Mouse (Mus musculus) midbrain, embryonic 12.5 days (tissue): ENCODE data around the gene Sipa1l1. TPM values are rescaled to one million over a fixed set of nuclear protein-coding genes. Genes with fewer than 3 reads are reported as not detected.
"Not testable (repeated sequence)": the region's sequence is repeated elsewhere in the genome, so short reads cannot be mapped to it uniquely, and the experiment has no call there.

ENCODE experiments used
- ATAC-seq: fragments of 200-750 bp; cut with Nextera tagmentation; 2 replicates; pipeline ENCODE4 v1.8.0; 2017; ENCODE audit warnings: low read depth, moderate TSS enrichment, moderate library complexity; ENCODE audit not compliant: low FRiP score
- H3K27ac ChIP-seq: fragments of 300-500 bp; sonication (generic); replicated peaks from 2 replicates; pipeline ENCODE4 v1.5.1; 2016; ENCODE audit warnings: mild to moderate bottlenecking
- H3K27me3 ChIP-seq: fragments of 300-500 bp; sonication (generic); 2 replicates; pipeline ENCODE4 v1.6.1; 2016; ENCODE audit warnings: mild to moderate bottlenecking
- H3K36me3 ChIP-seq: fragments of 300-500 bp; sonication (generic); 2 replicates; pipeline ENCODE4 v1.6.1; 2016
- H3K4me1 ChIP-seq: fragments of 300-500 bp; sonication (generic); 2 replicates; pipeline ENCODE4 v1.6.1; 2016
- H3K4me2 ChIP-seq: fragments of 300-500 bp; sonication (generic); replicated peaks from 2 replicates; pipeline ENCODE4 v1.6.1; 2016; ENCODE audit warnings: mild to moderate bottlenecking, moderate library complexity
- H3K4me3 ChIP-seq: fragments of 300-500 bp; sonication (generic); 2 replicates; pipeline ENCODE4 v1.5.1; 2016; ENCODE audit warnings: mild to moderate bottlenecking
- H3K9ac ChIP-seq: fragments of 300-500 bp; sonication (generic); replicated peaks from 2 replicates; pipeline ENCODE4 v1.6.1; 2016; ENCODE audit warnings: mild to moderate bottlenecking, moderate library complexity
- H3K9me3 ChIP-seq: fragments of 300-500 bp; sonication (generic); 2 replicates; pipeline ENCODE4 v1.6.1; 2016; ENCODE audit warnings: mild to moderate bottlenecking
- WGBS: fragments of 180-500 bp; shearing (Covaris S2); methylation state at CpG from one replicate; pipeline ENCODE4 v1.1.7; 2016; 5-methylcytosine and 5-hydroxymethylcytosine counted together
- polyA plus RNA-seq: library from polyadenylated mRNA; unstranded; fragments of >200 nt; fragmentation: Nextera tagmentation; extraction: Ambion mirVana; gene quantifications from 2 replicates; pipeline ENCODE4 v1.2.1, GENCODE M21; 2016

Sipa1l1 gene
- polyA plus RNA-seq, 1 experiment from 2014 or later: 28.6 TPM

DNA sequence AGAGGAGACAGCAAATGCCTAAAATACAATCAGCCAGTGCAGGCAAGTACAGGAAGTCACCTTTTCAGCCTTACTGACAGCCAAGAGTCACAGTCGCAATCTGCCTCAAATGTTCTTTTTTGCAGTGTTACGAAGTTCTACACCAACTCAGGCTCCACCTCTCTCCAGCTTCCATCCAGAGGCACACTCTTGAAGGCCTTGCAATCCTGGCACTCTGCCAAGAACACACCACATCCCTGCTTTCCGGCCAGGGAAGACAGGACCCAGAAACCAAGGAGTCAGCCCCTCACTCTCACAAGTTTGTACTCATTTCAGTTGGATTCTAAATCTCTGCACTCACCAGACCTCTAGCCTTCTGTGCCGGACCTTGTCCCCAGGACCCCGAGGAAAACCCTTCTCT is 299.3 kb downstream of the Sipa1l1 start:
- Histone ChIP-seq H3K27me3 (0 out of 2 replicates have a peak, but pooled peaks cover 3% of the 10 kb centered on the region), H3K4me2 (no peak overlapping the region), H3K4me3 (no peak overlapping the region), H3K4me1 (peaks cover 4% of the 10 kb centered on the region; the same call in 1 of the 2 replicates), H3K27ac (no peak overlapping the region), H3K9me3 (no peaks in the 10 kb centered on the region), H3K9ac (no peak overlapping the region), H3K36me3 (no peaks in the 10 kb centered on the region)
- WGBS: 82% methylated on average over 5 of the region's 5 CpGs
- no peak for ATAC-seq

DNA sequence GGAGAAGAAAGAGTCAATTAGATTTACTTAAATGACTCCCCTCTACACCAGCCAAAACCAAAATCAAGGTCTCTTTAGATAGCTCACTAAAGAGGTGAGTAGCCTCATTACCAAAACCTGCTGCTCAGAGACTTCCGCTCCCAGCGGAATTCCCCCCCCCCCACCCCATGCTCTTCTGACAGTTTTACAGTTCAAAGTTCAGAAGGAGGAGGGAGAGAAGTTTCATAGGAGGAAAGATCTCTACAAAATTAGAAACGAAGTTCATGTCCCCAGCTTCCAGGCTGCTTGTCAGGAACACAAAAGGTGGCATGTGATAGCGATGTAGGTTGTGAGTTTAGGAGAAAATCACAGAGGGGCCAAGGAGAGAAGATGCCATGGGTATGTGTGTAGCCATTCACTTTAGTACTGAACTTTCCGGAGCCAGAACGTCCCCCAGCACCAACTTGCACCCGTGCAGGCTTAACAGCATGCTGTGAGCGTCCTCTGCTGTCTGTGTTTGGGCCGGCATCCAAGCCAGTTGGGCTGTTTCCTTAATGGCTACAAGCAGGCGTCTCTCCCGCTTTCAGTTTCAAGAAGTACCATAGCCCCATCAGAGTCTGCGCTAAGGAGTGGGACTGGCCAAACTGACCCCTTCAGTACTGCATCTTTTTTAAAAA is 300.7 kb downstream of the Sipa1l1 start:
- H3K4me2 ChIP-seq: peak overlapping the region; percentile 86
- H3K27ac ChIP-seq: peak overlapping the region; percentile 67
- no peaks in the 10 kb centered on the region for H3K36me3 ChIP-seq
- peak; percentile 87 for ATAC-seq
- peaks cover 4% of the 10 kb centered on the region; the same call in 1 of the 2 replicates for H3K4me1 ChIP-seq
- whole genome bisulfite sequencing: 6% methylated on average over 12 of the region's 12 CpGs
- H3K9ac ChIP-seq: peak overlapping the region; percentile 62
- 0 out of 2 replicates have a peak, but pooled peaks cover 3% of the 10 kb centered on the region for H3K27me3 ChIP-seq
- peak overlapping the region; percentile 54 for H3K4me3 ChIP-seq
- no peaks in the 10 kb centered on the region for H3K9me3 ChIP-seq

DNA sequence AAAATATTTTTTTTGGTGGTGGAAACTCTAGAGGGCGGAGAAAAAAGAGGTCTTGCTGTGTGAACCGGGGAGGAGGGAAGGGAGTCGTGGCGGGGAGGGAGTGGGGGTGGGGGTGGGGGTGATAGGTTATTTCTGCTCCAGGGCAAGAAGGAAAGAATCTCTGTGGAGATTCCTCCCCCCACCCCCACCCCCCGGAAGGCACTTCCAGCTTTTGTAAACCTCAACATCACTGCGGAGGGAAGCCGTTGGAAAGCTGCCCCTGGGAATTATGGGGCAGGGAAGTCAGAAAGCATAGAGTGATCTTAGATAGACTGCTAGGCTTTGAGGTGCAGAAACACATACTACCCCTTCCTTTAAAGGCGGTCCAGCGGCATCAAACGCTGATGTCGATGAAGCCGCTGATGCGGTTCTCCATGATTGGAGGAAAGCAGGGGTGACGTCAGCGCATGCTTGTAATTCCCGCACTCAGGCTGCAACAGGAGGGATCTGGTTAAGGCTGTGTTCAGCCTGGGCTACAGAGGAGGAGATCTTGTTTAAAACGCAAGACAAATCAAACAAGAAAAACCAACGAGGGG is 301.3 kb downstream of the Sipa1l1 start:
- Histone ChIP-seq H3K4me1 (peaks cover 4% of the 10 kb centered on the region; the same call in 1 of the 2 replicates), H3K9ac (peak overlapping the region; percentile 62), H3K27me3 (0 out of 2 replicates have a peak, but pooled peaks cover 3% of the 10 kb centered on the region), H3K4me3 (peak overlapping the region; percentile 54), H3K36me3 (no peaks in the 10 kb centered on the region), H3K9me3 (no peaks in the 10 kb centered on the region), H3K4me2 (peak overlapping the region; percentile 86), H3K27ac (peak overlapping the region; percentile 67)
- WGBS: 1% methylated on average over 18 of the region's 18 CpGs
- ATAC-seq: peak; percentile 94

DNA sequence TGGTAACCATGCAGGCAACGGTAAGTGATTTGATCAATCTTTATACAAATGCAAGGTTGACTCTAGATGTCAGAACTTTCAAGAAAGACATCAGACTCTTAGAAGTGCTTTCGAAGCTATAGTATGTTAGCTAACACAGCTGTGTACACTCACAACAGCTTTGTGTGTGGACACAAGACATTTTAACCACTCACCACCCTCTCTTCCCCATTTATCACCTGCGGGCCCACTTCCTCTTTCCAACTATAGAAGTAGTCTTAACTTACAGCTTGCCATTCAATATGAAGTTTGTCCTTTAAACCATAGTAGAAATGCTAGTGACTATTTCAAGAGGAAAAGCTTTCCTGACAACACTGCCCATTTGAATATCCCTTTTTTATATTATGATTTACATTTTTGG is 303.7 kb downstream of the Sipa1l1 start:
- H3K9me3 ChIP-seq: no peaks in the 10 kb centered on the region

GRCm38 (mm10) chr12:82473238-82473637 is 304.1 kb downstream of the Sipa1l1 start:
- Histone ChIP-seq H3K27me3 (0 out of 2 replicates have a peak, but pooled peaks cover 7% of the 10 kb centered on the region), H3K4me1 (peaks cover 13% of the 10 kb centered on the region), H3K27ac (no peak overlapping the region), H3K9me3 (no peaks in the 10 kb centered on the region), H3K4me2 (no peak overlapping the region), H3K36me3 (no peaks in the 10 kb centered on the region), H3K9ac (no peak overlapping the region), H3K4me3 (no peak overlapping the region)
- no peak for ATAC-seq
- 63% methylated on average over 4 of the region's 4 CpGs for WGBS

More for the DNA sequence above, 303.7 kb downstream of the Sipa1l1 start:
- WGBS: 80% methylated on average over 3 of the region's 3 CpGs
- Histone ChIP-seq H3K4me2 (no peak overlapping the region), H3K36me3 (no peaks in the 10 kb centered on the region), H3K27ac (no peak overlapping the region), H3K27me3 (0 out of 2 replicates have a peak, but pooled peaks cover 7% of the 10 kb centered on the region), H3K9ac (no peak overlapping the region), H3K4me3 (no peak overlapping the region), H3K4me1 (peaks cover 9% of the 10 kb centered on the region)
- ATAC-seq: no peak

GRCm38 (mm10) chr12:82474409-82474808 is 305.3 kb downstream of the Sipa1l1 start:
- WGBS: 90% methylated on average over 4 of the region's 4 CpGs
- no peak overlapping the region for H3K4me3 ChIP-seq

GRCm38 (mm10) chr12:82476028-82476427 is 306.9 kb downstream of the Sipa1l1 start:
- Histone ChIP-seq H3K4me3 (no peak overlapping the region), H3K4me1 (peaks cover 16% of the 10 kb centered on the region), H3K9ac (no peak overlapping the region), H3K27ac (no peak overlapping the region), H3K4me2 (no peak overlapping the region), H3K27me3 (peaks cover 7% of the 10 kb centered on the region; the same call in 1 of the 2 replicates), H3K36me3 (no peaks in the 10 kb centered on the region), H3K9me3 (no peaks in the 10 kb centered on the region)
- ATAC-seq: no peak
- 81% methylated on average over 10 of the region's 10 CpGs for WGBS

More at GRCm38 (mm10) chr12:82474409-82474808, 305.3 kb downstream of the Sipa1l1 start:
- no peaks in the 10 kb centered on the region for H3K9me3 ChIP-seq
- no peak for ATAC-seq
- H3K9ac ChIP-seq: no peak overlapping the region
- H3K4me2 ChIP-seq: no peak overlapping the region
- peaks cover 7% of the 10 kb centered on the region; the same call in 1 of the 2 replicates for H3K27me3 ChIP-seq
- H3K36me3 ChIP-seq: no peaks in the 10 kb centered on the region
- H3K27ac ChIP-seq: no peak overlapping the region
- H3K4me1 ChIP-seq: peaks cover 21% of the 10 kb centered on the region

DNA sequence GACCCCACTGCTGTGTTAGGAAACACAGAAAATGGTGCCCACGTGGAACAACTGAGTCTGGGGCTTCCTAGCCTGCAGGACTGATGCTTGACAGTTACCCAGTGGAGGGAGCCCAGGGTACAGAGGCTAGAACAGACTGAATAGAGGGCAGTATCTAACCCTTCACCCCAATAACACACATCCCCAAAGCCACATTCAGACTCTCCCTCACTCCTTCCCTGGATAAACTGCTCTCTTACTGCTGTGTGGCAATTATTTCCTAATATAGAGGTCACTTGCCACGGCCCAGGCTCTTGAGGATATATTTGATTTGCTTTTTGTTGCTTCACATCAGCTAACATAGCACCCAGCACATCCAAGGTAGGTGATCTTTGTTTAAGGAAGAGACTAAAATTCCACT is 307.5 kb downstream of the Sipa1l1 start:
- 59% methylated on average over 2 of the region's 2 CpGs for WGBS

DNA sequence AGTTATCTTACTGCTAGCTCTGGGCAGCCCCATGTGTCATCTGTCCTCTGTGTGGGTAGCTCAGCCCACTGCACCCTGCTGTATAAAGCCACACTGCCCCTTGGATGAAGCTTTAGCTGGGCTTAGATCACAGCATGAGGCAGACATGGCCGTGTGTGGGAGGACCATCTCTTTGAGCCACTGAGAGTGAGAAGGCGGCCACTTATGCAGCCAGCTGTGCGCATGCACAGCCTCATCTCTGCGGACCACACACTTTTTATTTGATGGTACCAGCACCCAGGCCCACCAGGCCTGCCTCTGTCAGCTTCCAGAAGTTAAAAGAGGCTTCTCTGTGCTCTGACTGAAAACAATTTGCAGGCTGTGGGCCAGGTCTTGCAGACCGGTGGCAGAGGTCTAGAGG is 308.7 kb downstream of the Sipa1l1 start:
- H3K9ac ChIP-seq: 0 out of 2 replicates have a peak overlapping the region, but pooled peaks have one; percentile 0
- 16% methylated on average over 5 of the region's 5 CpGs for WGBS
- ATAC-seq: no peak

More for the DNA sequence above, 307.5 kb downstream of the Sipa1l1 start:
- Histone ChIP-seq H3K36me3 (no peaks in the 10 kb centered on the region), H3K4me2 (no peak overlapping the region), H3K9me3 (no peaks in the 10 kb centered on the region), H3K27me3 (peaks cover 7% of the 10 kb centered on the region; the same call in 1 of the 2 replicates), H3K4me3 (no peak overlapping the region), H3K27ac (no peak overlapping the region), H3K4me1 (peaks cover 16% of the 10 kb centered on the region), H3K9ac (no peak overlapping the region)
- no peak for ATAC-seq

DNA sequence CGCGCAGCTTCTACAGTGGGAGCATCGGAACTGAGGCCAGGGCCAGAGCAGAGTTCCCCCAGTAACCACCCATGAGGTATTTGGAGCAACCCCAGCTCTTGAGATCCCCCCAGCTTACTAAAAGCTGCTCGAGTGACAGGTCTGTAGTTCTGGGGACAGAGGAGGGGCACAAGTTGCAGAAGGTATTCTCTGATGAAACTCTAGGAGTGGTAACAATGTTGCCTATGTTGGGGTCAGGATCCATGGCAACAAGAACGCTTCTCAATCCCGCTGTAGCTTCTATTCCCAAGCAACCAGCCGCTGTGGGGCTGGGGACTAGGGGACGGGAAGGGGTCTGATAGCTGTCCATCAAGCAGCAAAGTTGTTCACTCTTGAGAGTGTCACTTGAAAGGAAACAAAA is 309.1 kb downstream of the Sipa1l1 start:
- ATAC-seq: no peak
- Histone ChIP-seq H3K27me3 (peaks cover 5% of the 10 kb centered on the region; the same call in 1 of the 2 replicates), H3K9ac (0 out of 2 replicates have a peak overlapping the region, but pooled peaks have one; percentile 0), H3K4me1 (peaks cover 16% of the 10 kb centered on the region), H3K9me3 (no peaks in the 10 kb centered on the region), H3K36me3 (no peaks in the 10 kb centered on the region), H3K4me3 (no peak overlapping the region), H3K4me2 (0 out of 2 replicates have a peak overlapping the region, but pooled peaks have one; percentile 21), H3K27ac (peak overlapping the region; percentile 1; the same call in 1 of the 2 replicates)
- 8% methylated on average over 8 of the region's 8 CpGs for WGBS

More for the DNA sequence above, 308.7 kb downstream of the Sipa1l1 start:
- Histone ChIP-seq H3K27me3 (peaks cover 5% of the 10 kb centered on the region; the same call in 1 of the 2 replicates), H3K4me2 (no peak overlapping the region), H3K36me3 (no peaks in the 10 kb centered on the region), H3K9me3 (no peaks in the 10 kb centered on the region), H3K4me3 (no peak overlapping the region), H3K4me1 (peaks cover 16% of the 10 kb centered on the region), H3K27ac (peak overlapping the region; percentile 1; the same call in 1 of the 2 replicates)

GRCm38 (mm10) chr12:82479393-82479792 is 310.3 kb downstream of the Sipa1l1 start:
- ATAC-seq: no peak

DNA sequence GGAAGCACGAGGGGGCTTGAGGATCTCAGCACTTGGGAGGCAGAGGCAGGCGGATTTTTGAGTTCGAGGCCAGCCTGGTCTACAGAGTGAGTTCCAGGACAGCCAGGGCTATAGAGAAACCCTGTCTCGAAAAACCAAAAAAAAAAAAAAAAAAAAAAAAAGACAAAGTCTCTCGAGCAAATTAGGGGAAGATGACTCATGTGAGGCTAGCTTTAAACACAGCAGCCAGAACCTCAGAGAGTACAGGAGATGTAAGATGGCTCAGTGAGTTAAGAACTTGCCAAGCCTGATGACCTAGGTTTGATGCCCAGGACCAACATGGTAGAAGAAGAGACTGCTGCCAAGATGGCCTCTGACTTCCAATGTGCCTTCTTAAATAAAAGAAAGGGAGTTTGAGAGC is 311.3 kb downstream of the Sipa1l1 start:
- peaks cover 16% of the 10 kb centered on the region for H3K4me1 ChIP-seq
- H3K27me3 ChIP-seq, H3K4me3 ChIP-seq, H3K4me2 ChIP-seq, H3K27ac ChIP-seq, ATAC-seq, H3K9me3 ChIP-seq, H3K36me3 ChIP-seq, H3K9ac ChIP-seq: not testable (repeated sequence)
- 76% methylated on average over 4 of the region's 5 CpGs for WGBS

More at GRCm38 (mm10) chr12:82479393-82479792, 310.3 kb downstream of the Sipa1l1 start:
- Histone ChIP-seq H3K27ac (no peak overlapping the region), H3K9me3 (no peaks in the 10 kb centered on the region), H3K4me2 (no peak overlapping the region), H3K9ac (no peak overlapping the region), H3K36me3 (no peaks in the 10 kb centered on the region), H3K4me1 (peaks cover 16% of the 10 kb centered on the region), H3K4me3 (no peak overlapping the region), H3K27me3 (peaks cover 5% of the 10 kb centered on the region; the same call in 1 of the 2 replicates)
- 34% methylated on average over 3 of the region's 3 CpGs for WGBS
